Mouse (Mus musculus): ENCODE results near the gene Platr17. TPM values are rescaled to one million over a fixed set of nuclear protein-coding genes. Genes with fewer than 3 reads are reported as not detected.
"Not testable (repeated sequence)": the region's sequence is repeated elsewhere in the genome, so short reads cannot be mapped to it uniquely, and the experiment has no call there.

Gene Platr17
- total RNA-seq, 2 experiments from 2014 or later: not detected

DNA sequence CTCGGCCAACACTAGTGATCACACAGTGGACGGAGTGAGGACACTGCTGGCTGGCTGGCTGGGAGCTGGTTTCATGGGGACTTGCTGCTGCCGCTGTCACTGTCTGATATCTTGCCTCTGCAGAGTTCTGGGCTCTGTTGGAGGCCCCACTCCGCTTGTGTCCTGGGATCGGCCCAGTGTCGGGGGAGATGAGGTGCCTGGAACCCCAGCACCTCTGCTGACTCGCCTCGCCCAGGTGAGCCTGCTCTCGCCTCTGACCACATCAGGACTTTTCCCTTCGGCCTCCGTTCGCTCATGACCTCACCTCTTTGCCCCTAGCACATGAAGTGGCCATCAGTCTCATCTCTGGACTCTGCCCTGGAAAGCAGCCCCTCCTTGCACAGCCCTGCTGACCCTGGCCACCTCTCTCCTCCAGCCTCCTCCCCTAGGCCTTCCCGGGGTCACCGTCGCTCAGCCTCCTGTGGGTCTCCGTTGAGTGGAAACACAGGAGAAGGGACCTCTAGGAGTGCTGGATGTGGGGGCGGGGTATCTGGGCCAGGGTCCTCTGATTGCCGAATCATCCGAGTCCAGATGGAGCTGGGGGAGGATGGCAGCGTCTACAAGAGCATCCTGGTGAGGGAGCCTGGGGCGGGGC lies 30.6 kb downstream of the Platr17 start:
- ATAC-seq (replicated peaks; ENCODE audit: low FRiP score, poor library complexity, severe bottlenecking): no peak

DNA sequence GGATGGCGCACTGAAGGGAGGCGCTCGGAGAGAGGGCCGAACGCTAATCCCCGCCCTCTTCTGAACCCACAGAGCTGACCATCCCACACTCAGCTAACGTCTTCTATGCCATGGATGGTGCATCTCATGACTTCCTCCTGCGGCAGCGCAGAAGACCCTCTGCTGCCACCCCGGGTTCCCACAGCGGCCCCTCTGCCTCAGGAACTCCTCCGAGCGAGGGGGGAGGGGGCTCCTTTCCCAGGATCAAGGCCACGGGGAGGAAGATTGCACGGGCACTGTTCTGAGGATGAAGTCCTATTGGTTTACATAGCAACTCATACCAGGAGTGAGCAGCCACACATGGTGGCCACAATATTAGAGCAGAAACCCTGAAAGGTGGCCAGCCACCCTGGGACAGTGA lies 32.1 kb downstream of the Platr17 start:
- ATAC-seq (replicated peaks; ENCODE audit: low FRiP score, poor library complexity, severe bottlenecking): no peak

DNA sequence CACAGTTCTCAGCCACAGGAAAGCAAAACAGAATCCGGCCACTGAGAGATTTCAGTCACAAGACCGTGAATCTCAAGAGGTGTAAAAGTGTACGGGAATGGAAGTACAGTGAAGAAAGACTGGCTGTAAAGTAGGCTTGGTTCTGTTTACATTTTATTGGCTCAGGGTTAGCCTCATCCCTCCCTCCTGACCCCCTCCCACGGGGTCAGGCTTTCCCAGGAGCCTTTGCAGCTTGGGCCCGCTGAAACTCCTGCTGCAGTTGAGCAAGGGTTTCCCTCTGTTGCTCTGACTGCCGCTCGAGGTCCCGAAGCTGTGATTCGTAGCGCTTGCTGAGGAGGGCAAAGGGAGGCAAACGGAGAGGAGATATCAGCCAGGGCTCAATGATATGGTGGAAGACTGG lies 33.8 kb downstream of the Platr17 start:
- no peak for ATAC-seq (replicated peaks; ENCODE audit: low FRiP score, poor library complexity, severe bottlenecking)

DNA sequence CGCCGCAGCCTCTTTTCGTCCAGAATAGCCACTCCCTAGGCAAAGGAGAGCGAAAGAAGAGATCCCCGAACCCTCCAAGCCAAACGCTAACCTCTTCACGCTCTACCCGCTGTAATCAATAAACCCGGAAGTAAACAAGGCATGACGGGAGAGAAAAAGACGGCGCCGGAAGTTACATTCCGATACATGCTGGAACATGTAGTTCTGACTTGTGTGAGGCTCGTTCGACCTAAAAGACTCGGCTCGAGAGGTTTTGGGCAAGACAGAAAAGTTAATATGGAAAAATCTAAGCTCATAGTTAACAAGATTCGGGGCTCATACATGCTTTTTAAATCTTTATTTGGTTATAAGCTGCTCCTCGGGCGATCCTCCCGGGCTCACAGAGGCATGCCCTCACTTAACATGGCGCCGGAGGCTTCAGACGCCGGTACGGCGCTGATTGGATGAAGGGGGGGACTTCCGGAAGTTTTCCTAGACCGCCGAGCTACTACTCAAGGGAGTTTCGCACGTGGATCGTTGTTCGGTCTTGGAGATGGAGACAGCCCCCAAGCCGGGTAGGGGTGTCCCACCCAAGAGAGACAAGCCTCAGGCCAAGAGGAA lies 35.4 kb downstream of the Platr17 start, which contains the start of the genes Pfdn6 and Wdr46:
Pfdn6 (minus strand) TSS at position 138 of the 600 bp plus-strand sequence.
Wdr46 (plus strand) TSS at position 455 of the 600 bp plus-strand sequence.
- ATAC-seq (replicated peaks; ENCODE audit: low FRiP score, poor library complexity, severe bottlenecking): peak; percentile 93

DNA sequence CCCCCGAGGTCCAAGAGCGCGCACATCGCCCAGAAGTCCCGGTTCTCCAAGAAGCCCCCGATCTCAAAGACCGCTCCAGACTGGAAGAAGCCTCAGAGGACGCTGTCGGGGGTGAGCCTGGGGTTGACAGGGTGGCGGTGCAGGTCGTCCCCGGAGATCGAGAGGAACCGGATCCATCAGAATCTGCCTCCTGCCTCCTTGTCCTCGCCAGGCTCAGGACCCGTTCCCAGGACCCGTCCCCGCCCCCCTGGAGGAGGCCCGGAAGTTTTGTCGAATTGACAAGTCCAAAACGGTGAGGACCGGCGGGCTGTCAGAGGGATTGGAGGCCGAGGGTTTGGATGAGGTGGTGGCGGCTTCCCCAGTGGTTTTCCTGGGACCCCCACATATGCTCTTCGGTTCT lies 36.0 kb downstream of the Platr17 start:
- no peak for ATAC-seq (replicated peaks; ENCODE audit: low FRiP score, poor library complexity, severe bottlenecking)

DNA sequence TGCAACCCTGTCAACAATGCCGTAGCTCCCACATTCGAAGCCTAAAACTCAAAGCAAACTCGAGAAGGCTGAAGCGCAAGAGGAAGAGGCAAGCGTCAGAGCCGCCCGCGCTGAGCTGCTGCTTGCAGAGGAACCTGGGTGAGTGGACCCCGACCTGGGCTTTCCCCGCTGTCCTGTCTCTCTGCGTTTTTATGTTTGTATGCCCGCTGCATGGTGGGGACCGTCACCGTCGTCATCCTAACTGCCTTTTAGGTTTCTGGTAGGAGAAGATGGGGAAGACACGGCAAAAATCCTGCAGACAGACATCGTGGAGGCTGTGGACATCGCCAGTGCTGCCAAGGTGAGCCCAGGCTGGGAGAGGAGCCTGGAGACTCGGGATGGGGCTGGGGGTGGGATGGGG lies 36.4 kb downstream of the Platr17 start:
- no peak for ATAC-seq (replicated peaks; ENCODE audit: low FRiP score, poor library complexity, severe bottlenecking)

DNA sequence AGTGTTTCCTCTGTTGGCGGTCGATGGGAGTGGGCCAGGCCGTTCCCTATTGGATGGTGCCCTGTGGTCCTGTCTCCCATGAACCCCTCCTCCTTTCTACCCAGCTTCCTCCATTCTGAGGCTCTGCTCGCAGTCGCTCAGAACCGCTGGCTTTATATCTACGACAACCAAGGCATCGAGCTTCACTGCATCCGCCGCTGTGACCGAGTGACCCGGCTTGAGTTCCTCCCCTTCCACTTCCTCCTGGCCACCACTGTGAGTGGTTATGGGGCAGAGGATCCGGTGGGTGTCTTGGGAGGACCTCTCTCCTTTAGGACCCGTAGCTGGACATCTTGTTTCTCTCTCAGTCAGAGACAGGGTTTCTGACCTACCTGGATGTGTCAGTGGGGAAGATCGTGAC lies 38.5 kb downstream of the Platr17 start:
- ATAC-seq (replicated peaks; ENCODE audit: low FRiP score, poor library complexity, severe bottlenecking): no peak

DNA sequence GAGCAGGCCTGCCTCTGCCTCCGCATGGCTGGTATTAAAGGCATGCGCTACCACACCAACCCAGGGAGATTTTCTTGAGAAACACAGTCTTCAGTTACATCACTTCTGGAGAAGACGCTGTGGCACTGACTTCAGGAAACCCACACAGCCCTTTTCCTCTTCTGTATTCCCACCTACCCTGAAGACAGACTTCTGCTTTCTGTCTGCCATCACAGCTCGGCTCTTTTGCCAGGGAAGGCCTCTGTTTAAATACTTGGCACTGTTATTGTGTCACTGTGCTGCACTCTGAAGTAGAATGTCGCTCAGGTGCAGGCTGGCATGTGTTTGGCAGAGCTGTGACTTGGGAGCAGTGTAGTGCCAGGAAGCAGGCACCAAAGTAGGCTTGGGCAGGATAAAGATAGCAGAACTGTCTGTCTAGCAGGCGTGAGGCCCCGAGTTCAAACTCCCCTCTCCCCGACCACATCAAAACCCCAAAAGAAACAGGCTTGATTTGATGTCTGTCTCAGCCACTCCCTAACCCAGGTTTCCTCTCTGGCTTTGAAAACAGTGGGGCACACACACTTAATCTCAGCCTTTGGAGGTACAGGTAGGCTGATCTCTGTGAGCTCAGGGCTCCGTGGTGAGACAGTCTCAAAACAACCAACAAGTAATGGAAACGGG lies 42.6 kb downstream of the Platr17 start:
- no peak for ATAC-seq (replicated peaks; ENCODE audit: low FRiP score, poor library complexity, severe bottlenecking)

DNA sequence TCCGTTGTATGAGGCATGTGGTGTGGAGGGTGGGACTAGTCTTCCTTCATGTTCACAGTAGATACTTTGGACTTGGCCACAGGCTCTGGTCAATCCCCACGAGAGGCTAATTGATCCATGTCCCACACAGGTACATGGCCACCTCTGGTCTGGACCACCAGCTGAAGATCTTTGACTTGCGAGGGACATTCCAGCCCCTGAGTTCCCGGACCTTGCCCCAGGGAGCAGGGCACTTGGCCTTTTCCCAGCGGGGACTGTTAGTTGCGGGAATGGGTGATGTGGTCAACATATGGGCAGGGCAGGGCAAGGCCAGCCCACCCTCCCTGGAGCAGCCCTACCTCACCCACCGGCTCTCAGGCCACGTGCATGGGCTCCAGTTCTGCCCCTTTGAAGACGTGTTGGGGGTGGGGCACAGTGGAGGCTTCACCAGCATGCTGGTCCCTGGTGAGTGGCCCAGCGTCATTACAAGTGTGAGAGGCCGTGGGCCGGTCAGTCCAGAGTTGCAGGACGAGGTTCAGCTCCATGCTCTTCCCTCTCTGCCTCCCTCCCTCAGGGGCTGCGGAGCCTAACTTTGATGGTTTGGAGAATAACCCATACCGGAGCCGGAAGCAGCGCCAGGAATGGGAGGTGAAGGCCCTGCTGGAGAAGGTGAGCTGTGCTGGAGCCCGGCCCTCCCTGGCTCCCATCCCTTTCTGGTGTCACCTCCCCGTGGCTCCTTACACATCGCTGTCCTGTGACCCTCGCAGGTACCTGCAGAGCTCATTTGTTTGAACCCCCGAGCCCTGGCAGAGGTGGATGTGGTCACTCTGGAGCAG lies 43.4 kb downstream of the Platr17 start:
- no peak for ATAC-seq (replicated peaks; ENCODE audit: low FRiP score, poor library complexity, severe bottlenecking)

DNA sequence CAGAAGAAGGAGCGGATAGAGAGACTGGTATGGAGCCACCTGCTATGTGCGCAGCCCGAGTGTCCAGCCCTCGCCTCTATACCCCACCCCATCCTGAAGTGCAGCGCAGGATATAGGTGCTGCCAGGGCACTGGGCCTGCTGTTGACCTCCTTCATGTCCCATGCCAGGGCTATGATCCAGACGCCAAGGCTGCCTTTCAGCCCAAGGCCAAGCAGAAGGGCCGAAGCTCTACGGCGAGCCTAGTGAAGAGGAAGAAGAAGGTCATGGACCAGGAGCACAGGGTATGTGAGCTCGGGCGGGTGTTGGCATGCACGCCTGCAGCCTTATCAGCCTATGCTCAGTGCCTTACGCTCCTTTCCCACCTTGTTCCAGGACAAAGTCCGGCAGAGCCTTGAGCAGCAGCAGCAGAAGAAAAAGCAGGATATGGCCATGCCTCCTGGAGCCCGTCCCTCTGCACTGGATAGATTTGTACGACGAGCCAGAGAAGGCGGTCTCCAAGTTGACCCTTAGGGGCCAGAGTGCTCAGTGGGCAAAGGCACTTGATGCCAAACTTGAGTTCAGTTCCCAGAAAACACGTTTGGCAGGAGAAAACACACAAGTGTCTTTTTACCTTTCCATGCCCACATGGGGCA lies 44.1 kb downstream of the Platr17 start:
- ATAC-seq (replicated peaks; ENCODE audit: low FRiP score, poor library complexity, severe bottlenecking): no peak

DNA sequence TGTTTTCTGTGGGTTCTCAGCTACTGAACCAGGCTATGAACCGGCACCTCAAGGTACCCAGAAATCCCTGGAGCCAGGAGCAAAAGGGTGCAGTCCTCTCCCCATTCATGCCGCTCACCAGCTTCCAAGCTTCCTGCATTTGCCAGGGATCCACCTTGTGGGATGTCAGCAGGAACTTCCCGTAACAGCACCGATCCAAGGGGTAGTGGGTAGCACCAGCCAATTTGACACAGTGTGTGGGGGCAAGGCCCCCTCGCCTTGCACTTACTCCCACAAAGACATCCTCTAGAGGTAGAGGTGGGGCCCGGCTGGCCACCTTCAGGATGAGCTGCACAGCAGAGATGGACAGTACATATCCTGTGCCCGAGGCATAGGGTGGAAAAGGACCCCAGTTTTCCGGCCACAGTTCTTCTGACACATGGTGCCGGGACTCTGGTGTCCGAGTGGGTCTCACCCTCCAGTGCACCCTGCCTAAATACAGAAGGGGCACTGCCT lies 45.2 kb downstream of the Platr17 start:
- no peak for ATAC-seq (replicated peaks; ENCODE audit: low FRiP score, poor library complexity, severe bottlenecking)

DNA sequence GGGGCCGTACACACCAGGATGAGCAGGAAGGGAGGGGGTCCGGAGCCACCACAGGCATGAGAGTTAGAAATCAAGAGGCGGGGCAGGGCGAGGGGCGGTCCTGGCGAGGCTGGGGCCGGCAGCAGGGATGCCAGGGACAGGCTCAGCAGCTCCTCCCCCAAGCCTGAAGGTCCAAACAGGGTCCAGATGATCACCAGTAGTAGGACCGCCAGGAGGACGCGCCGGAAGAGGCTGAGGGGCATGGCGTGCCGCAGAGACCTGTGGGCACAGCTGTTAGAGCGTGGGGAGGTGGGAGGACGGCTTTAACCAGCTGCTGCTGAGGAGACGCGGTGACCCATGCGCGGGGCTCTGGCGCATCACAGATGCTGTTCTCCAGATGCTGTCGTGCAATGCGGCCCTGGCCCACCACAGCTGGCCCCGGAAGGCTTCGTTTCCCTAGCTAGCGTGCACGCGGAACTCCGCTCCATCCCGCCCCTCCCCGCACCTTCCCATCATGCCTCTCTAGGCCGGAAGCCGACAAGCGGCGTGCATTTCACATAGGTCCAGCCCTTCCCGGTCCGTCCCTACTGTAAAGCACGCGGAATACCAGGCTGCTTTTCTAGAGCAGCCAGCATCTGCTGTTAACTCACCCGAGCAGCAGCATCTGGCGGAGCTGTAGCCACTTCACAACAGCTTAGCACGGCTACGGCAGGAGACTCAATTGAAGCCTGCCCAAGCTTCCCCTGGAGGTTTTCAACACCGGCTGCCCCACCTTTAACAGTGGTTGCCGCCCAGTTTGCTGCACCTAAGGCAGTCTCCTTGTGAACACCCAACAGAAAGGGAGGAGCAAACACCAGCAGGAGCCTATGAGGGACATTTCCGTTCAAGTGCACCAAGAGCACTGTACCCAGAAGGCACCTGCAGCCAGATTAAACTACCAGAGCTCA lies 46.3 kb downstream of the Platr17 start, which contains the start of gene B3galt4:
B3galt4 (minus strand) TSS at position 468 of the 926 bp plus-strand sequence.
- ATAC-seq (replicated peaks; ENCODE audit: low FRiP score, poor library complexity, severe bottlenecking): peak; percentile 53

DNA sequence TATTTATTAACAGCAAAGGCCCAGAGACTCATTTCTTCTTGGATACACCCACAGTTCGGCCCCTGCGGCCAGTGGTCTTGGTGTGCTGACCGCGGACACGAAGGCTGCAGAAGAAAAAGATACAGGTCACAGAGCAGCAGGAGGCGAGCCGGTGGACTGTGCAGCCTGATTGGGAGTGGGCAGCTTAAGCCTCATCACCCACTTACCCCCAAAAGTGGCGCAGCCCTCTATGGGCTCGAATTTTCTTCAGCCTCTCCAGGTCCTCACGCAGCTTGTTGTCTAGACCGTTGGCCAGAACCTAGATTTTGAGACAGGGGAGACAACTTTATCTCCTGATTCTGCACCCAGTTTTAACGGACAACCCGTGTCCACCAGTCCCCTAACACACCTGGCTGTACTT lies 47.1 kb downstream of the Platr17 start:
- ATAC-seq (replicated peaks; ENCODE audit: low FRiP score, poor library complexity, severe bottlenecking): not testable (repeated sequence)

DNA sequence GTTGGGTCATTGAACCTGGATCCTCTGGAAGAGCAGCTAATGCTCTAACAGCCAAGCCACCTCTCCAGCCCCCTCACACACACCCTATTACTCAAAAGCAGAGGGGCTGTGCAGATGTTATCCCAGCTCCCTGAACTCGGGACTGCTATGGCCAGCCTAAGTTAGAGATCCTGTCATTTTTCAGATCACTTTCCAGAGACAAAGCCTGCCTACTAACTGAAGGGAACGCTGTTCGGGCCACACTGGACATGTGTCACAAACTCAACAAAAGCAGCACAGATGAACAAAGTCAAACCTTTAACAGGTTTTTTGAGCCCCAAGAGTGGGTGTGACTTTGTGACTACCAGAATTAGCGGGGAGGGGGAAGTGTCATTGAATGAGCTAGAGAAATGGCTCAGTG lies 47.9 kb downstream of the Platr17 start:
- ATAC-seq (replicated peaks; ENCODE audit: low FRiP score, poor library complexity, severe bottlenecking): no peak

DNA sequence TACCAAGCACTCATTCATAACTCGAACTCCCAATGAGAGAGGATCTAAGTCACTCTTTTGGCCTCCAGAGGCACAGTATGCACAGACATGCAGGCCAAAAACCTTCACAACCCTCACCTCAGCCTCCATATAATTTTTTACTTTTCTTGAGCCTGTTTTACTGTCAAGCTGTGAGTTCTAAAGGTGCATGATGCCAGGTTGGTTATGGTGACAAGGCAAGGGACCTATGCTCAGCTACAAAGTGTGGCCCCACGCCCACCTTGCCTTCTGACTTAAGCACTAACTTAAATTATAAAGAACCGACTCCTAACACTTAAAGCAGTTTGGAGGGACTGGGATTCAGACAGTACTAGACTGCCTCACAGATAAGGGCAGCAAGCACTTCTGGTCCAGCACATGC lies 48.4 kb downstream of the Platr17 start:
- ATAC-seq (replicated peaks; ENCODE audit: low FRiP score, poor library complexity, severe bottlenecking): no peak

DNA sequence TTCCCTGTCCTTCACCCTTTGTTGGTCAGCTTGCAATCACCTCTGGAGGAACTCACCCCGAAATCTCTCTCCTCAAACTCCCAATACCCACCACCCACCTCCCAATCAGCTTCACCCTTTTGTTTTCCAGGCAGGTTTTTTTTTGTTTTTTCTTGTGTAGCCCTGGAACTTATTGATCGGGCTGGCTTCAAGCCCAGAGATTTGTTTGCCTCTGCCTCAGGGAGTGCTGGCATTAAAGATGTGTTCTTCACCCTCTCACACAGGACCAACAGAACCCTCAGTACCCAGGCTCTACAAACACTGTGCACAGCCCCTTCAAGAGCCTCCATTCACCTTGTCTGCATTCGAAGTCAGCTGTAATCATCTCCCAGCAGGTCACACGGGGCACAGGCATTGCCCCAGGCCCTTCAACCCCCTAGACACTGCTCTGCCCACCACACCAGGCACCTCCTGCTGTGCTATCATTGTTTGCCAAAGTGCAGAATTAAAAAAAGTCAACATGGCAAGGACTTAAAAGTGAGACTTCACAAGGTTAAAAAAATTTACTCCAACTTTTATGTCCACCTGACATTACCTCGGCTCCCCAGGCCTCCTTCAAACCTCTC lies 49.1 kb downstream of the Platr17 start:
- no peak for ATAC-seq (replicated peaks; ENCODE audit: low FRiP score, poor library complexity, severe bottlenecking)

DNA sequence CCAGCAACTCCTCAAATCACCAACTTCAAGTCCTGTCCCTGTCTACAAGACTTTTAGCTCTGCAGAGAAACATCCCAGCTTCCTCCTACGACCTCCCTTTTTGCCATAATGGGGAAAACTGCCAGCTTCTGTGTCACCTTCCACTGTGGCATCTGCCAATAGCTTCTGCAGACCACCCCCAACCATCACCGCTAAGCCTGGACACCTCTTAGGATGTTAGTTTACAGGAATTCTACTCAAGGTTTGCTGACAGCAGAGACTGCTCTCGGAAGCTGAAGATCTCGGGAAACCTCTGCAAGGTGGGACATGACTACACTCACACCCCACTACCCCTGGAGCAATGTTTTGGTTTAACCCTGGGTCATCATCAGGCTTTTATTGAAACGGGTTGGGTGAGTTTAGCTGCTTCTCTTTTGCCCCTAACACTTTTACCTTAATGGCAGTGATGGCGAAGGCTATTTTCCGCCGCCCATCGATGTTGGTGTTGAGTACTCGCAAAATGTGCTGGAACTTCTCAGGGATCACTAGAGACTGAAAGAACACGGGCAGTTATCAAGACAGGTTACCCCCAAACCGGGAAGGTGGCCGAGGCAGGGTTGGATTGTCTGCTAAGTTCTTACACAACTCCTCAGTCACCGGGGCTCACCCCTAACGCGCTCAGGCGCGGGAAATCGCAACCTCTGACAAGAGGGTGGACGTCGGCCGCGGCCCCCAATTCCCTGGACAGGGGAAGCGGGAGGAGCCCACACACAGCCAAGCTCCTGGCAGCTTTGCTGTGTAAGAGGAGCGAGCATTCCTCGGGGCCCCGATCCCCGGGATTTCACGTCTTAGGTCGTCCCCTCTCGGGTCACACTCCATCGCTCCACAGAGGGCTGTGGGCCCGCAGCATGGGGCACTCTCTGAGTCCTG lies 50.0 kb downstream of the Platr17 start:
- ATAC-seq (replicated peaks; ENCODE audit: low FRiP score, poor library complexity, severe bottlenecking): peak; percentile 4

Data from erythroid progenitor cell, adult 5-6 weeks (primary cell).